30 mouse cellular contexts compared by ENCODE assay signal in the genomic region with DNA sequence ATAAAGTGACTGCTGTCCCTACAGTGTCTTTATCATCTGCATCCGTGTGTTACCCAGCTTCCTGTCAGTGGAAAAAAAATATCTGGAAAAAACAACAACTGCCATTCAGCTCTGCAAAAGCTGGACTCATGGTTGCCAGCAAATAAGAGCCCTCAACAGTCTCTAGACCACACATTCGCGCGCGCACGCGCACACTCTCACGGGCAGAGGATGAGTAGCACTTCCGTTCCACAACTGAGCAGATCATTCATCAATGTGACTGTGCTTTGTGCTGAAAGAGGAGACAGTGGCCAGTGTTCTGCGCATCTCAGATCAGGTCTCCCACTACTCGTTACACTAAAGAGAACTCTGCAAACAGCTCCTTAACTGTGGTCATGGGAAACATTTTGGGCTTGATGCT.
DNase-seq lines count a peak whose midpoint lies in the region; ATAC-seq lines count a peak whose summit lies in the region.
"Had no signal": no experiment of that assay in that cellular context is flagged by ENCODE, and none has a peak within 500 bp of the region (broad histone marks: within the 10 kb centered on the region; RNA-seq: fewer than 3 reads in every experiment).

No protein-coding gene starts in this region.

- no peak overlapping the region for H3K4me2 ChIP-seq in hindbrain, embryonic 13.5 days
- H3K4me2 ChIP-seq in hindbrain, embryonic 12.5 days (replicated peaks), result no peak overlapping the region
- H3K4me2 ChIP-seq: embryonic facial prominence, embryonic 13.5 days; forebrain, embryonic 12.5 days; forebrain, embryonic 15.5 days; heart, embryonic 12.5 days had no signal

- H3K9ac ChIP-seq in hindbrain, embryonic 13.5 days, result no peak overlapping the region
- no peak overlapping the region for H3K9ac ChIP-seq in hindbrain, embryonic 12.5 days
- H3K9ac ChIP-seq: embryonic facial prominence, embryonic 13.5 days; forebrain, embryonic 12.5 days; forebrain, embryonic 15.5 days; heart, embryonic 12.5 days had no signal

- H3K4me3 ChIP-seq in hindbrain, embryonic 13.5 days, result no peak overlapping the region
- no peak overlapping the region for H3K4me3 ChIP-seq in hindbrain, embryonic 12.5 days
- peak overlapping the region; percentile 19 for H3K4me3 ChIP-seq in megakaryocyte, embryonic 14.5 days (replicated peaks)
- H3K4me3 ChIP-seq: embryonic facial prominence, embryonic 10.5 days; embryonic facial prominence, embryonic 13.5 days; erythroblast, embryonic 14.5 days; forebrain, embryonic 12.5 days; forebrain, embryonic 15.5 days; heart, embryonic 12.5 days had no signal

- intact Hi-C loops in heart, postnatal 14 days (cut with DNase I), result no loop called here

- peaks cover 19% of the 10 kb centered on the region for H3K4me1 ChIP-seq in hindbrain, embryonic 13.5 days (replicated peaks)
- peaks cover 12% of the 10 kb centered on the region for H3K4me1 ChIP-seq in hindbrain, embryonic 12.5 days
- peaks cover 26% of the 10 kb centered on the region for H3K4me1 ChIP-seq in megakaryocyte, embryonic 14.5 days

- peak overlapping the region; percentile 30; the same call in 1 of the 2 replicates for H3K27ac ChIP-seq in hindbrain, embryonic 13.5 days
- H3K27ac ChIP-seq in hindbrain, embryonic 12.5 days, result no peak overlapping the region
- H3K27ac ChIP-seq: embryonic facial prominence, embryonic 10.5 days; embryonic facial prominence, embryonic 13.5 days; forebrain, embryonic 12.5 days; forebrain, embryonic 15.5 days had no signal

- H3K36me3 ChIP-seq in hindbrain, embryonic 13.5 days, result peaks cover 24% of the 10 kb centered on the region
- H3K36me3 ChIP-seq in hindbrain, embryonic 12.5 days, result peaks cover 25% of the 10 kb centered on the region
- no peaks in the 10 kb centered on the region for H3K36me3 ChIP-seq in megakaryocyte, embryonic 14.5 days (replicated peaks; ENCODE audit: low read length)
- H3K36me3 ChIP-seq: G1E had no signal

- H3K27me3 ChIP-seq in hindbrain, embryonic 13.5 days, result no peaks in the 10 kb centered on the region
- no peaks in the 10 kb centered on the region for H3K27me3 ChIP-seq in hindbrain, embryonic 12.5 days
- H3K27me3 ChIP-seq in megakaryocyte, embryonic 14.5 days (replicated peaks), result peaks cover 14% of the 10 kb centered on the region
- H3K27me3 ChIP-seq: CH12.LX; embryonic facial prominence, embryonic 13.5 days; forebrain, embryonic 12.5 days; forebrain, embryonic 15.5 days; heart, embryonic 12.5 days; Patski had no signal

- no peaks in the 10 kb centered on the region for H3K9me3 ChIP-seq in hindbrain, embryonic 13.5 days
- H3K9me3 ChIP-seq in hindbrain, embryonic 12.5 days (replicated peaks), result no peaks in the 10 kb centered on the region
- peaks cover 7% of the 10 kb centered on the region; the same call in 1 of the 2 replicates for H3K9me3 ChIP-seq in megakaryocyte, embryonic 14.5 days
- H3K9me3 ChIP-seq: embryonic facial prominence, embryonic 10.5 days; embryonic facial prominence, embryonic 13.5 days; forebrain, embryonic 12.5 days; forebrain, embryonic 15.5 days; G1E; heart, embryonic 12.5 days had no signal

- 76% methylated on average over 11 of the region's 11 CpGs for WGBS in hindbrain, embryonic 13.5 days
- whole genome bisulfite sequencing in hindbrain, embryonic 12.5 days, result 88% methylated on average over 11 of the region's 11 CpGs

- ATAC-seq in hindbrain, embryonic 13.5 days (ENCODE audit: low FRiP score), result no peak
- no peak for ATAC-seq in hindbrain, embryonic 12.5 days (ENCODE audit: low FRiP score)
- ATAC-seq in megakaryocyte, adult 5-6 weeks (ENCODE audit: poor library complexity, severe bottlenecking), result no peak
- peak; percentile 68 for ATAC-seq in common myeloid progenitor, adult 5-6 weeks (replicated peaks; ENCODE audit: low read depth, poor library complexity, severe bottlenecking)
- ATAC-seq: forebrain, embryonic 15.5 days; hindbrain, embryonic 16.5 days; intestine, postnatal 0 days; Patski had no signal

- DNase-seq in heart, adult 11 months, result peak; percentile 59
- no peak for DNase-seq in heart, postnatal 14 days
- no peak for DNase-seq in layer of hippocampus, postnatal 14 days (ENCODE audit: low spot score in 2 of 2)
- DNase-seq: adrenal gland, postnatal 10 days; adrenal gland, postnatal 36 days; B cell, adult 2 months; cerebellum, adult 11 months; cerebellum, adult 2 months; cerebellum, adult 9-11 months; cerebellum, postnatal 25 days; embryo, embryonic 11 days; gastrocnemius, postnatal 10 days; gastrocnemius, postnatal 36 days; heart, postnatal 36 days had no signal
